Mouse (Mus musculus) left cerebral cortex, adult 8-10 months (tissue): ENCODE data around the gene Zfp652. TPM values are rescaled to one million over a fixed set of nuclear protein-coding genes. Genes with fewer than 3 reads are reported as not detected.

Experiments
- DNase-seq, 2 experiments: peaks; one replicate each; pipeline ENCODE4 v3.0.0; 2022; ENCODE audit warnings: low spot score in 2 of 2
- total RNA-seq, 4 experiments: library from RNA; stranded (reverse); gene quantifications; 2 replicates each; pipeline ENCODE4 v1.2.4; 2022

Zfp652 gene
- total RNA-seq, 4 experiments from 2014 or later, result 42.2 to 44.9 (median 43.6) TPM

GRCm38 (mm10) chr11:95764806-95765205, 52.3 kb downstream of the Zfp652 start:
- no peak for DNase-seq

- DNase-seq, result no peak
Measured at GRCm38 (mm10) chr11:95765334-95765733, 52.9 kb downstream of the Zfp652 start.

GRCm38 (mm10) chr11:95768244-95768643, 55.8 kb downstream of the Zfp652 start:
- no peak for DNase-seq

- DNase-seq, result no peak
Measured at GRCm38 (mm10) chr11:95769208-95769607, 56.7 kb downstream of the Zfp652 start.

- no peak for DNase-seq
Measured at GRCm38 (mm10) chr11:95770720-95771364, 58.4 kb downstream of the Zfp652 start.

- no peak for DNase-seq
Measured at GRCm38 (mm10) chr11:95771665-95772064, 59.2 kb downstream of the Zfp652 start.

GRCm38 (mm10) chr11:95773264-95773663, 60.8 kb downstream of the Zfp652 start:
- no peak for DNase-seq

- no peak for DNase-seq
Measured at GRCm38 (mm10) chr11:95777323-95778297, 65.1 kb downstream of the Zfp652 start.

GRCm38 (mm10) chr11:95778831-95779251, 66.4 kb downstream of the Zfp652 start:
- no peak for DNase-seq

- no peak for DNase-seq
Measured at GRCm38 (mm10) chr11:95779366-95779765, 66.9 kb downstream of the Zfp652 start.

- no peak for DNase-seq
Measured at GRCm38 (mm10) chr11:95780480-95780879, 68.0 kb downstream of the Zfp652 start.

- DNase-seq, result no peak
Measured at GRCm38 (mm10) chr11:95781557-95781956, 69.1 kb downstream of the Zfp652 start.

GRCm38 (mm10) chr11:95783457-95783856, 71.0 kb downstream of the Zfp652 start:
- no peak for DNase-seq

GRCm38 (mm10) chr11:95783958-95784357, 71.5 kb downstream of the Zfp652 start:
- DNase-seq, result no peak

GRCm38 (mm10) chr11:95785675-95786074, 73.2 kb downstream of the Zfp652 start:
- DNase-seq, result no peak

GRCm38 (mm10) chr11:95786511-95786910, 74.0 kb downstream of the Zfp652 start:
- DNase-seq, result no peak

- DNase-seq, result no peak
Measured at GRCm38 (mm10) chr11:95789451-95789891, 77.0 kb downstream of the Zfp652 start.

- peak in 1 of 2 experiments; percentile 84 for DNase-seq
Measured at GRCm38 (mm10) chr11:95791787-95792186, 79.3 kb downstream of the Zfp652 start.

GRCm38 (mm10) chr11:95792950-95793509, 80.6 kb downstream of the Zfp652 start:
- DNase-seq, result no peak

GRCm38 (mm10) chr11:95794201-95794600, 81.7 kb downstream of the Zfp652 start:
- no peak for DNase-seq

- no peak for DNase-seq
Measured at GRCm38 (mm10) chr11:95795582-95795981, 83.1 kb downstream of the Zfp652 start.

- DNase-seq, result no peak
Measured at GRCm38 (mm10) chr11:95805010-95805409, 92.5 kb downstream of the Zfp652 start.
